Mouse (Mus musculus) heart, adult 2 months (tissue): ENCODE results near the gene Dusp27.

Source experiments
- CTCF ChIP-seq: fragments of 200-600 bp; IDR thresholded peaks from 2 replicates; pipeline ENCODE4 v1.8.1; 2022; ENCODE audit warnings: antibody characterized with exemption, mild to moderate bottlenecking, moderate library complexity
- EP300 ChIP-seq: fragments of 200-500 bp; IDR thresholded peaks from 2 replicates; pipeline ENCODE4 v1.6.1; 2011; ENCODE audit warnings: low read depth, low read length, control low read depth; ENCODE audit not compliant: insufficient read depth
- POLR2A ChIP-seq: fragments of 200-500 bp; IDR thresholded peaks from 2 replicates; pipeline ENCODE4 v1.6.1; 2011; ENCODE audit warnings: mild to moderate bottlenecking, low read depth, low read length, control low read depth; ENCODE audit not compliant: insufficient read depth

GRCm38 (mm10) chr1:166048230-166048911 is 79.4 kb downstream of the Dusp27 start:
- TF ChIP-seq POLR2A (no peak), CTCF (no peak), EP300 (no peak)
